In genomic region chr3:147170106-147170505, GRCm38 (mm10) we compare ENCODE assay signal across 22 mouse cellular contexts.
"Had no signal": no experiment of that assay in that cellular context is flagged by ENCODE, and none has a peak within 500 bp of the region (broad histone marks: within the 10 kb centered on the region; RNA-seq: fewer than 3 reads in every experiment).

No protein-coding gene starts in this region.

- DNase-seq: gastrocnemius, postnatal 14 days; gastrocnemius, postnatal 36 days; heart, adult 18-20 months; heart, postnatal 14 days; heart, postnatal 36 days; kidney, adult 11 months; kidney, adult 2 months; kidney, adult 9 months; kidney, postnatal 10 days; kidney, postnatal 36 days; layer of hippocampus, adult 9-11 months; layer of hippocampus, postnatal 36 days; left cerebral cortex, postnatal 4 days had no signal

- H3K4me2 ChIP-seq: heart, embryonic 12.5 days; hindbrain, embryonic 13.5 days; hindbrain, embryonic 15.5 days; limb, embryonic 13.5 days; limb, embryonic 15.5 days; liver, embryonic 12.5 days had no signal

- H3K4me3 ChIP-seq: heart, embryonic 10.5 days; heart, embryonic 12.5 days; hindbrain, embryonic 13.5 days; hindbrain, embryonic 15.5 days; limb, embryonic 13.5 days; limb, embryonic 15.5 days; liver, embryonic 12.5 days had no signal

- H3K9ac ChIP-seq: heart, embryonic 12.5 days; hindbrain, embryonic 13.5 days; hindbrain, embryonic 15.5 days; limb, embryonic 13.5 days; limb, embryonic 15.5 days; liver, embryonic 12.5 days had no signal

- H3K9me3 ChIP-seq: heart, embryonic 10.5 days; heart, embryonic 12.5 days; hindbrain, embryonic 13.5 days; hindbrain, embryonic 15.5 days; limb, embryonic 13.5 days; limb, embryonic 15.5 days; liver, embryonic 12.5 days had no signal

- H3K27me3 ChIP-seq: heart, embryonic 12.5 days; hindbrain, embryonic 13.5 days; hindbrain, embryonic 15.5 days; limb, embryonic 13.5 days; liver, embryonic 12.5 days had no signal

- H3K4me1 ChIP-seq: heart, embryonic 12.5 days; hindbrain, embryonic 13.5 days; liver, embryonic 12.5 days had no signal

- H3K36me3 ChIP-seq: heart, embryonic 10.5 days; heart, embryonic 12.5 days; hindbrain, embryonic 13.5 days; hindbrain, embryonic 15.5 days; limb, embryonic 13.5 days; limb, embryonic 15.5 days; liver, embryonic 12.5 days had no signal

- H3K27ac ChIP-seq: heart, embryonic 10.5 days; hindbrain, embryonic 13.5 days; hindbrain, embryonic 15.5 days; hindbrain, postnatal 0 days; limb, embryonic 13.5 days; limb, embryonic 15.5 days; liver, embryonic 12.5 days had no signal

- ATAC-seq: hindbrain, postnatal 0 days; intestine, embryonic 16.5 days; liver, embryonic 12.5 days had no signal
